Mouse (Mus musculus): Measurements from ENCODE around the gene Gm20388.

DNA sequence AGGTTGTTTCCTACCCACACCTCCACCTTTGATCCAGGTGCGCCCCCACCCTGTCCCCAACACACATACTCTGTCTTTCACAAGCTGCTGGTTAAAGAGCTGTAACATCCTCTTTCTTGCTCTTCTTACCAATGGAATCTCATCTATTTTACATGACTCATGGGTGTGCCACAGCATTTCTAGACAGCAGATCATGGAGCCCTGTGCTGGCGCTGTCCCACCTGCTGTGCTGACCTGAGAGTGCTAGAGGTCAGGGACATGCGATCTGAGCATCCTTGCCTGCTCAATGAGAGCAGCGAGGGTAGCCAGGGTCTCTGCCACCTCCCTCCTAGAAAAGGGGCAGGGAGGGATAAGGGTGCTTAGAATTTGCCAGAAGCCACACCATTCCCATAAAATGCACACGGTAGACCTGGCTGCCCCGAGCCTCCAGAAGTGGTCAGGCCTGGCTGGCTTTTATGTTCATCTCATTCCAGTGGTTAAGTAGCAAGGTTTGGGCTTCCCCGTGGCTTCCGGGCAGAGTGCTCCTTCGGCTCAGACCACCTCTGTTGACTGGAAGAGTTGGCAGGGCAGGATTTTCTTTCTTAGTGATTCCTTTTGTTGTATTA, 3594.1 kb downstream of the Gm20388 start:
- no peak for TF ChIP-seq CTCF (IDR thresholded peaks at IDR 0.05; ENCODE audit: control insufficient read depth, insufficient read depth, low read length)
- TF ChIP-seq POLR2A (IDR thresholded peaks at IDR 0.05; ENCODE audit: borderline replicate concordance, control insufficient read depth, low read depth, low read length): no peak

Data from bone marrow, adult 2 months (tissue).